Mouse (Mus musculus) C2C12 (cell line): ENCODE results near the gene Prkci.

Experiments
- CTCF ChIP-seq: IDR thresholded peaks from one replicate; pipeline ENCODE4 v1.5.1; 2011; ENCODE audit not compliant: control insufficient read depth, insufficient read depth, insufficient read length
- FOSL1 ChIP-seq: IDR thresholded peaks from one replicate; pipeline ENCODE4 v1.8.0; 2011; ENCODE audit warnings: mild to moderate bottlenecking, low read length; ENCODE audit not compliant: poor library complexity, insufficient read depth, severe bottlenecking
- MAX ChIP-seq: IDR thresholded peaks from one replicate; pipeline ENCODE4 v1.6.1; 2011; ENCODE audit warnings: mild to moderate bottlenecking, control low read depth
- MYOD1 ChIP-seq: IDR thresholded peaks from one replicate; pipeline ENCODE4 v1.6.1; 2011; ENCODE audit warnings: low read depth; ENCODE audit not compliant: control insufficient read depth, insufficient read length
- MYOG ChIP-seq: IDR thresholded peaks from one replicate; pipeline ENCODE4 v1.6.1; 2011; ENCODE audit not compliant: control insufficient read depth, insufficient read length; ENCODE audit errors: extremely low read depth
- USF1 ChIP-seq: IDR thresholded peaks from one replicate; pipeline ENCODE4 v1.6.1; 2011; ENCODE audit warnings: low read depth, mild to moderate bottlenecking, control low read depth, moderate library complexity

GRCm38 (mm10) chr3:31019793-31020447, 24.4 kb downstream of the Prkci start:
- TF ChIP-seq CTCF (no peak), MYOG (no peak), MAX (no peak), MYOD1 (no peak), USF1 (no peak), FOSL1 (no peak)
